Mouse (Mus musculus): ENCODE measurements around the gene Agpat4. TPM values are rescaled to one million over a fixed set of nuclear protein-coding genes. Genes with fewer than 3 reads are reported as not detected.

Agpat4 gene
- polyA plus RNA-seq, 1 experiment = 25.3 TPM

DNA sequence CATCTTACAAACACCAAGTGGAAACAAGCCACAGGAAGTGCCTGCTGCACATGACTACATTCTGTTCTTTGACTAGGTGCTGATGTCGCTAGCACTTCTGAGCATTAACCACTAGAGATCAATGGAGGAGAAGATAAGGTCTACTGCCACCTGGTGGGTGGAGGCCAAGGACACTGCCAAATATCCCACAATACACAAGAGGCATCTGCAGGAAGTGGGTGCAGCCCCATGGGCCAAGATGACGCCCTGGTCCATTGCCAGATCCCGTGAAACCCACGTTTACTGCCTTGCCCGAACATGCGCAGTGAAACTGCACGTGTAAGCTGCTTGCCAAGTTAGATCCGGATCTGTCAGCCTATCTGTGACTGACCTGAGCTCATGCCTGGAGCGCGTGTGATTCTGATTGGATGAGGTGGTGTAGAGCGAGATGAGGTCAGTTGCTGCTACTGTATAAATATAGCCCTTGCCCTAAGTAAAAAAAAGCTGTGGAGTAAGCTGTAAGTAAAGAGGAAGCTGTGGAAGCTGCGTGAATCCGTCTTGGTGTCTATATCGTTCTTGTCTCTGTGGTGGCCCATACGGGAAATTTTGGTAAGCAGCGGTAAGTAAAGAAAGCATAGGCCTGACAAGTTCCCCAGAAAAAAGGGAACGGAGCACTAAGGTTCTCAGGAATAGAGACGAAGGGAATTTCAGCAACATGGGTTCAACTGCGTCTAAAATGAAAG is 131.4 kb downstream of the Agpat4 start:
- TF ChIP-seq USF1 (IDR thresholded peaks at IDR 0.05; ENCODE audit: low read depth) (no peak), FOSL1 (IDR thresholded peaks at IDR 0.05; ENCODE audit: insufficient read depth, low read length, poor library complexity, severe bottlenecking) (no peak), CEBPB (IDR thresholded peaks at IDR 0.05; ENCODE audit: low read depth) (no peak), CTCF (IDR thresholded peaks at IDR 0.05; ENCODE audit: control insufficient read depth, insufficient read depth, insufficient read length) (no peak), MYOG (IDR thresholded peaks at IDR 0.05; ENCODE audit: control insufficient read depth, extremely low read depth, insufficient read length) (no peak), MAX (IDR thresholded peaks at IDR 0.05) (no peak), MYOD1 (IDR thresholded peaks at IDR 0.05; ENCODE audit: control insufficient read depth, insufficient read length, low read depth) (no peak)
- Histone ChIP-seq H3K79me3 (ENCODE audit: low read depth) (no peaks in the 10 kb centered on the region), H3K27me3 (ENCODE audit: control insufficient read depth, insufficient read depth, insufficient read length) (no peaks in the 10 kb centered on the region), H3ac (ENCODE audit: control insufficient read depth, insufficient read length, low read depth) (no peak overlapping the region), H3K36me3 (ENCODE audit: control insufficient read depth, insufficient read depth) (peaks cover 39% of the 10 kb centered on the region), H3K79me2 (ENCODE audit: control insufficient read depth, insufficient read depth) (no peaks in the 10 kb centered on the region), H3K4me3 (ENCODE audit: insufficient read depth, poor library complexity, severe bottlenecking) (no peak overlapping the region)

DNA sequence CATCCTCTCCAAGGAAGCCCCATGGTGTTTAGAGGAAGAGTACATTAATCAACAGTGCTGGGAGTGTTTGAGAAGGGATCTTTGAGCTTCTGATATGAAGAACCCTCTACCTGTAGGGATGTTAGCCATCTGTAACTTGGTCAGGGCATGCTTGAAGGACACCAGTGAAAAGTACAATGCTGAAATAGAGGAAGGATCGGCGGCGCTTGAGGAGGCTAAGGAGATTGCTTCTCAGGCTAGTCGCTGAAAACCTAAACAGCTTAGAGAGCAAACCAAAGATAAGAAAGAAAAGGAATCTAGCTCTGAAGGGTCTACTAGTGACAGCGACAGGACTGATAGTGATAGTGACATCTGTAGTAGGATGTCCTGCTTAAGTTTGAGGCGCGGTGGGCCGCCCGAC is 132.1 kb downstream of the Agpat4 start:
- peaks cover 41% of the 10 kb centered on the region for H3K36me3 ChIP-seq (ENCODE audit: control insufficient read depth, insufficient read depth)

DNA sequence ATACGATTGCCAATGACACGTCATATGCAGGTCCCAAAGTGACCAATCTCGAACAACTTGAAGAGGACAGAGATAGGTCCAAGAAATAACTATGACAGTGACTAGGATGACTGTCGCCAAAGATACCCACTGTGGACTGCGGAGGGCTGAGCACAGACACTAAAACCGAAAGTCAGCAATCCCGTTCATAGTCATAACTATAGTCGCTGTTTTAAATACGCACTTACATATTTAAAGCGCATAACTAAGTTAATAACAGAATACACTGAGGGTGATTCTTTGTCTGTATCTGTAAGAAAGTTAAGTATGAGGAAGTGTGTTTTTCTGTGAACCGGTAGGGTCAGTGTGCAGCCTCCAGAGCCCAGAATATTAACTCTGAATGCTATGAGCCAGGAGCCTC is 137.6 kb downstream of the Agpat4 start:
- Histone ChIP-seq H3K27me3 (ENCODE audit: control insufficient read depth, insufficient read depth, insufficient read length) (no peaks in the 10 kb centered on the region), H3K36me3 (ENCODE audit: control insufficient read depth, insufficient read depth) (peaks cover 44% of the 10 kb centered on the region), H3ac (ENCODE audit: control insufficient read depth, insufficient read length, low read depth) (no peak overlapping the region), H3K4me3 (ENCODE audit: insufficient read depth, poor library complexity, severe bottlenecking) (no peak overlapping the region), H3K79me2 (ENCODE audit: control insufficient read depth, insufficient read depth) (no peaks in the 10 kb centered on the region), H3K79me3 (ENCODE audit: low read depth) (no peaks in the 10 kb centered on the region)
- TF ChIP-seq MYOD1 (IDR thresholded peaks at IDR 0.05; ENCODE audit: control insufficient read depth, insufficient read length, low read depth) = no peak
- TF ChIP-seq FOSL1 (IDR thresholded peaks at IDR 0.05; ENCODE audit: insufficient read depth, low read length, poor library complexity, severe bottlenecking) = no peak
- TF ChIP-seq CTCF (IDR thresholded peaks at IDR 0.05; ENCODE audit: control insufficient read depth, insufficient read depth, insufficient read length) = no peak
- TF ChIP-seq MYOG (IDR thresholded peaks at IDR 0.05; ENCODE audit: control insufficient read depth, extremely low read depth, insufficient read length) = no peak
- TF ChIP-seq MAX (IDR thresholded peaks at IDR 0.05) = no peak

More for the DNA sequence above, 132.1 kb downstream of the Agpat4 start:
- Histone ChIP-seq H3K79me2 (ENCODE audit: control insufficient read depth, insufficient read depth) (no peaks in the 10 kb centered on the region), H3ac (ENCODE audit: control insufficient read depth, insufficient read length, low read depth) (no peak overlapping the region), H3K4me3 (ENCODE audit: insufficient read depth, poor library complexity, severe bottlenecking) (no peak overlapping the region), H3K79me3 (ENCODE audit: low read depth) (no peaks in the 10 kb centered on the region), H3K27me3 (ENCODE audit: control insufficient read depth, insufficient read depth, insufficient read length) (no peaks in the 10 kb centered on the region)
- TF ChIP-seq CTCF (IDR thresholded peaks at IDR 0.05; ENCODE audit: control insufficient read depth, insufficient read depth, insufficient read length) (no peak), MYOG (IDR thresholded peaks at IDR 0.05; ENCODE audit: control insufficient read depth, extremely low read depth, insufficient read length) (no peak), FOSL1 (IDR thresholded peaks at IDR 0.05; ENCODE audit: insufficient read depth, low read length, poor library complexity, severe bottlenecking) (no peak)

DNA sequence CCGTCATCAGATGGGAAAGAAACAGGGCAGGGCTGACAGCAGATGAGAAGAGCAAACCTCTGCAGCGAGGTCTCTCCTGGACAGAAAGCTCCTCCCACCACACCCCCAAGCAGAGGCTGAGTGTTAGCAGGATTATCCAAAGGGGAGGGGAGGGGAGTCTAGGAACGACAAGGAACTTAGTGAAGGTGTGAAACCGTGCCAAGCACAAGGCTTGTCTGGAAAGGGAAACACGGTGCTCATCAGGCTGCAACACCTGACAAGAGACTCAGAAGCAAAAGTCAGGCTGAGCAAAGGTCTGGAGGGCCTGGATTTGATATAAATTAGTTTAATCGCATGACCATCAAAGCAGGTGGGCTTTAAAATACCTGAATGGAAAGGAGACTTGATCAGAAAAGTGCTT is 140.0 kb downstream of the Agpat4 start:
- TF ChIP-seq USF1 (IDR thresholded peaks at IDR 0.05; ENCODE audit: low read depth) (no peak), MYOG (IDR thresholded peaks at IDR 0.05; ENCODE audit: control insufficient read depth, extremely low read depth, insufficient read length) (no peak)
- peaks cover 33% of the 10 kb centered on the region for H3K36me3 ChIP-seq (ENCODE audit: control insufficient read depth, insufficient read depth)
- H3K79me2 ChIP-seq (ENCODE audit: control insufficient read depth, insufficient read depth) = no peaks in the 10 kb centered on the region

DNA sequence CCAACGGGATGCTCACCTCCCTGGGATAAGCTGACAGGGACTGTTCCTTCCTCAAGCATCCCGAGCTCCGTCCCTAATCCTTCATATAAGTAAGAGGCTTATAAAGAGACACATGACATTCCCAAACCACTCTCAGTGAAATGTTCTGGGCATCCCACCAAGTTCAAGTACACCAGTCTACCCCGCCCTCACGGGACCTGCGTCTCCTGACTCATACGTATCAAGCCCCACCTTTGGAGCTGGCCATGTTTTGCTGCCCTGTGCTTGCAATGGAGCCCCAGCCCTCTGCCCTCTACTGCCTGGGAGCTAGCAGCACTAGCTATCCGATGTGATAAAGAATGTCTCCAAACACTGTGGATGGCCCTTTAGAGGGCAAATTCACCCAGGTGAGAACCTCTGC is 141.5 kb downstream of the Agpat4 start:
- H3ac ChIP-seq (ENCODE audit: control insufficient read depth, insufficient read length, low read depth) = no peak overlapping the region
- no peaks in the 10 kb centered on the region for H3K79me3 ChIP-seq (ENCODE audit: low read depth)
- TF ChIP-seq USF1 (IDR thresholded peaks at IDR 0.05; ENCODE audit: low read depth) = no peak
- TF ChIP-seq MAX (IDR thresholded peaks at IDR 0.05) = no peak
- TF ChIP-seq CTCF (IDR thresholded peaks at IDR 0.05; ENCODE audit: control insufficient read depth, insufficient read depth, insufficient read length) = no peak
- no peak for TF ChIP-seq MYOD1 (IDR thresholded peaks at IDR 0.05; ENCODE audit: control insufficient read depth, insufficient read length, low read depth)
- TF ChIP-seq MYOG (IDR thresholded peaks at IDR 0.05; ENCODE audit: control insufficient read depth, extremely low read depth, insufficient read length) = no peak
- TF ChIP-seq FOSL1 (IDR thresholded peaks at IDR 0.05; ENCODE audit: insufficient read depth, low read length, poor library complexity, severe bottlenecking) = no peak
- no peak for TF ChIP-seq CEBPB (IDR thresholded peaks at IDR 0.05; ENCODE audit: low read depth)
- peaks cover 26% of the 10 kb centered on the region for H3K36me3 ChIP-seq (ENCODE audit: control insufficient read depth, insufficient read depth)
- H3K4me3 ChIP-seq (ENCODE audit: insufficient read depth, poor library complexity, severe bottlenecking) = no peak overlapping the region
- H3K27me3 ChIP-seq (ENCODE audit: control insufficient read depth, insufficient read depth, insufficient read length) = no peaks in the 10 kb centered on the region
- H3K79me2 ChIP-seq (ENCODE audit: control insufficient read depth, insufficient read depth) = no peaks in the 10 kb centered on the region

More for the DNA sequence above, 140.0 kb downstream of the Agpat4 start:
- Histone ChIP-seq H3K79me3 (ENCODE audit: low read depth) (no peaks in the 10 kb centered on the region), H3ac (ENCODE audit: control insufficient read depth, insufficient read length, low read depth) (no peak overlapping the region), H3K4me3 (ENCODE audit: insufficient read depth, poor library complexity, severe bottlenecking) (no peak overlapping the region), H3K27me3 (ENCODE audit: control insufficient read depth, insufficient read depth, insufficient read length) (no peaks in the 10 kb centered on the region)

DNA sequence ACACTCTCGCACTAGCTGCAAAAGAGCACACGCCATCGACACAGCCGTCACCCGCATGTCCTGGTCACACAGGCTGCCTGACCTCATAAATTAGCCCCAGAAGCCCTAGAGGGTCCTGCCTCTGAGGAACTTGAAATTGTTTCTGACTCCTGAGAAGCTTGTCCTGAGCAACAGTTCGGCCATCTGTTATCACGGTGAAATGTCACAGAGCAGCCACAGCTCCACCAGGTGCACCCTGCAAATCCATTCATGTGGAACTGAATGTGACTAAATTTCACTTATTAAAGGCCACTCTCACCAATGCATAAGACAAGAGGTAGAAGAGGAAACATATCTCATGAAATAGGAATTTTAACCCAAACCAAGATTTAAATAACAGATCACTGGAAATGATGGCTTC is 142.9 kb downstream of the Agpat4 start:
- H3ac ChIP-seq (ENCODE audit: control insufficient read depth, insufficient read length, low read depth) = no peak overlapping the region
- H3K27me3 ChIP-seq (ENCODE audit: control insufficient read depth, insufficient read depth, insufficient read length) = no peaks in the 10 kb centered on the region
- peaks cover 10% of the 10 kb centered on the region for H3K79me2 ChIP-seq (ENCODE audit: control insufficient read depth, insufficient read depth)
- peaks cover 21% of the 10 kb centered on the region for H3K36me3 ChIP-seq (ENCODE audit: control insufficient read depth, insufficient read depth)
- no peaks in the 10 kb centered on the region for H3K79me3 ChIP-seq (ENCODE audit: low read depth)
- TF ChIP-seq CEBPB (IDR thresholded peaks at IDR 0.05; ENCODE audit: low read depth) = no peak
- TF ChIP-seq MAX (IDR thresholded peaks at IDR 0.05) = no peak
- TF ChIP-seq MYOG (IDR thresholded peaks at IDR 0.05; ENCODE audit: control insufficient read depth, extremely low read depth, insufficient read length) = no peak
- no peak for TF ChIP-seq MYOD1 (IDR thresholded peaks at IDR 0.05; ENCODE audit: control insufficient read depth, insufficient read length, low read depth)
- TF ChIP-seq FOSL1 (IDR thresholded peaks at IDR 0.05; ENCODE audit: insufficient read depth, low read length, poor library complexity, severe bottlenecking) = no peak
- TF ChIP-seq CTCF (IDR thresholded peaks at IDR 0.05; ENCODE audit: control insufficient read depth, insufficient read depth, insufficient read length) = no peak
- H3K4me3 ChIP-seq (ENCODE audit: insufficient read depth, poor library complexity, severe bottlenecking) = no peak overlapping the region
